Mouse (Mus musculus) stomach, postnatal 0 days (tissue): Measurements from ENCODE around the gene Morn2. TPM values are rescaled to one million over a fixed set of nuclear protein-coding genes. Genes with fewer than 3 reads are reported as not detected.
A peak's percentile ranks its signal among the peaks of the same experiment; 100 is the strongest.

ENCODE experiments used
- ATAC-seq: fragments of 200-750 bp; cut with Nextera tagmentation; 2 replicates; pipeline ENCODE4 v1.8.0; 2017; ENCODE audit not compliant: low FRiP score, low TSS enrichment
- DNase-seq: peaks from one replicate; pipeline ENCODE4 v3.0.0-alpha.2; 2016; ENCODE audit warnings: low spot score
- H3K27ac ChIP-seq: fragments of 300-500 bp; sonication (generic); replicated peaks from 2 replicates; pipeline ENCODE4 v1.5.1; 2014; ENCODE audit warnings: mild to moderate bottlenecking, control low read depth
- H3K27me3 ChIP-seq: fragments of 300-500 bp; sonication (generic); 2 replicates; pipeline ENCODE4 v1.6.1; 2014; ENCODE audit warnings: low read length; ENCODE audit not compliant: control insufficient read depth, insufficient read depth
- H3K36me3 ChIP-seq: fragments of 300-500 bp; sonication (generic); 2 replicates; pipeline ENCODE4 v1.6.1; 2014; ENCODE audit warnings: low read length, mixed read lengths; ENCODE audit not compliant: control insufficient read depth, insufficient read depth
- H3K4me1 ChIP-seq: fragments of 300-500 bp; sonication (generic); replicated peaks from 2 replicates; pipeline ENCODE4 v1.6.1; 2014; ENCODE audit warnings: antibody characterized with exemption; ENCODE audit not compliant: control insufficient read depth, insufficient read depth
- H3K4me2 ChIP-seq: fragments of 300-500 bp; sonication (generic); replicated peaks from 2 replicates; pipeline ENCODE4 v1.6.1; 2014; ENCODE audit warnings: low read depth, mild to moderate bottlenecking, control low read depth, moderate library complexity
- H3K4me3 ChIP-seq: fragments of 300-500 bp; sonication (generic); 2 replicates; pipeline ENCODE4 v1.5.1; 2014; ENCODE audit warnings: low read depth, low read length, control low read depth
- H3K9ac ChIP-seq: fragments of 300-500 bp; sonication (generic); 2 replicates; pipeline ENCODE4 v1.6.1; 2014; ENCODE audit warnings: mild to moderate bottlenecking, low read length, control low read depth, mixed read lengths
- H3K9me3 ChIP-seq: fragments of 300-500 bp; sonication (generic); 2 replicates; pipeline ENCODE4 v1.6.1; 2016; ENCODE audit warnings: low read length; ENCODE audit not compliant: control insufficient read depth
- CTCF ChIP-seq: IDR thresholded peaks from 2 replicates; pipeline ENCODE4 v1.5.1; 2016; ENCODE audit warnings: antibody characterized with exemption, low read depth, mild to moderate bottlenecking, moderate library complexity
- EP300 ChIP-seq: optimal IDR thresholded peaks from 2 replicates; pipeline ENCODE3; 2016; ENCODE audit warnings: antibody characterized with exemption
- WGBS: fragments of 180-500 bp; shearing (Covaris S2); extraction: QIAGEN DNeasy Blood & Tissue Kit; methylation state at CpG from one replicate; pipeline ENCODE4 v1.1.7; 2014; 5-methylcytosine and 5-hydroxymethylcytosine counted together
- polyA plus RNA-seq: library from polyadenylated mRNA; unstranded; fragments of >200 nt; fragmentation: Nextera tagmentation; extraction: Ambion mirVana; gene quantifications from 2 replicates; pipeline ENCODE4 v1.2.1, GENCODE M21; 2015

The Morn2 gene
- polyA plus RNA-seq, 1 experiment from 2014 or later: 10.3 TPM

- H3K4me1 ChIP-seq: no peaks in the 10 kb centered on the region
- no peak for DNase-seq
- no peak overlapping the region for H3K4me3 ChIP-seq
- ATAC-seq: no peak
- no peaks in the 10 kb centered on the region for H3K36me3 ChIP-seq
- H3K27ac ChIP-seq: no peak overlapping the region
- H3K4me2 ChIP-seq: no peak overlapping the region
- no peaks in the 10 kb centered on the region for H3K9me3 ChIP-seq
- 60% methylated on average over 5 of the region's 5 CpGs for WGBS
- H3K27me3 ChIP-seq: no peaks in the 10 kb centered on the region
- TF ChIP-seq CTCF (no peak), EP300 (no peak)
- H3K9ac ChIP-seq: no peak overlapping the region
These were observed 35.5 kb downstream of the Morn2 start for GRCm38 (mm10) chr17:80325456-80325855.

GRCm38 (mm10) chr17:80326431-80326830 lies 36.4 kb downstream of the Morn2 start:
- H3K4me3 ChIP-seq: no peak overlapping the region
- H3K4me2 ChIP-seq: no peak overlapping the region
- no peak overlapping the region for H3K9ac ChIP-seq
- H3K27ac ChIP-seq: no peak overlapping the region
- H3K27me3 ChIP-seq: no peaks in the 10 kb centered on the region
- H3K36me3 ChIP-seq: no peaks in the 10 kb centered on the region
- DNase-seq: no peak
- WGBS: 86% methylated on average over 3 of the region's 3 CpGs
- no peaks in the 10 kb centered on the region for H3K4me1 ChIP-seq
- H3K9me3 ChIP-seq: no peaks in the 10 kb centered on the region
- no peak for TF ChIP-seq CTCF
- TF ChIP-seq EP300: no peak
- ATAC-seq: no peak

- TF ChIP-seq EP300 (no peak), CTCF (peak; percentile 65)
- no peaks in the 10 kb centered on the region for H3K4me1 ChIP-seq
- no peak for DNase-seq
- H3K4me2 ChIP-seq: no peak overlapping the region
- no peaks in the 10 kb centered on the region for H3K9me3 ChIP-seq
- H3K4me3 ChIP-seq: no peak overlapping the region
- no peak overlapping the region for H3K27ac ChIP-seq
- H3K36me3 ChIP-seq: no peaks in the 10 kb centered on the region
- 47% methylated on average over 2 of the region's 2 CpGs for WGBS
- no peak for ATAC-seq
- no peak overlapping the region for H3K9ac ChIP-seq
- H3K27me3 ChIP-seq: no peaks in the 10 kb centered on the region
These were observed 42.4 kb downstream of the Morn2 start for GRCm38 (mm10) chr17:80332386-80332785.

GRCm38 (mm10) chr17:80345277-80345676 lies 55.3 kb downstream of the Morn2 start:
- DNase-seq: no peak
- Histone ChIP-seq H3K4me3 (no peak overlapping the region), H3K36me3 (no peaks in the 10 kb centered on the region), H3K27me3 (no peaks in the 10 kb centered on the region), H3K4me1 (no peaks in the 10 kb centered on the region), H3K9ac (no peak overlapping the region), H3K9me3 (no peaks in the 10 kb centered on the region), H3K27ac (no peak overlapping the region), H3K4me2 (no peak overlapping the region)
- 73% methylated on average over 4 of the region's 4 CpGs for WGBS
- TF ChIP-seq EP300 (no peak), CTCF (peak; percentile 63)
- no peak for ATAC-seq

- 57% methylated on average over 11 of the region's 11 CpGs for WGBS
- H3K4me3 ChIP-seq: no peak overlapping the region
- H3K27ac ChIP-seq: no peak overlapping the region
- no peak for ATAC-seq
- no peaks in the 10 kb centered on the region for H3K9me3 ChIP-seq
- no peaks in the 10 kb centered on the region for H3K4me1 ChIP-seq
- no peak overlapping the region for H3K9ac ChIP-seq
- TF ChIP-seq EP300: no peak
- TF ChIP-seq CTCF: no peak
- no peaks in the 10 kb centered on the region for H3K27me3 ChIP-seq
- no peaks in the 10 kb centered on the region for H3K36me3 ChIP-seq
- no peak overlapping the region for H3K4me2 ChIP-seq
- DNase-seq: no peak
These were observed 56.7 kb downstream of the Morn2 start for GRCm38 (mm10) chr17:80346591-80347125.

Other genes with a start within 250 kb of the Morn2 start
- 18.3 and 20.9 TPM in 2 replicates for gene Hnrnpll, start 227.9 kb upstream of the Morn2 start, polyA plus RNA-seq
- gene Galm, start 162.7 kb upstream of the Morn2 start, polyA plus RNA-seq: 31.6 and 34.3 TPM in 2 replicates
- 208 and 212 TPM in 2 replicates for gene Srsf7, start 82.9 kb upstream of the Morn2 start, polyA plus RNA-seq
- gene Ttc39d, start 82.7 kb upstream of the Morn2 start, polyA plus RNA-seq: 0.05 TPM in 2 replicates
- 15.2 and 17.8 TPM in 2 replicates for gene Gemin6, start 65.8 kb upstream of the Morn2 start, polyA plus RNA-seq
- 3.9 TPM in 2 replicates for gene Dhx57, start 273 bp downstream of the Morn2 start, polyA plus RNA-seq
- 1.4 TPM in 2 replicates for gene Arhgef33, start 17.2 kb downstream of the Morn2 start, polyA plus RNA-seq
- gene Gm10190, start 83.3 kb downstream of the Morn2 start, polyA plus RNA-seq: 0.83 and 1.7 TPM in 2 replicates
- gene Sos1, start 190.2 kb downstream of the Morn2 start, polyA plus RNA-seq: 2.2 TPM in 2 replicates